Mouse (Mus musculus): ENCODE results near the gene Lrrc51. TPM values are rescaled to one million over a fixed set of nuclear protein-coding genes. Genes with fewer than 3 reads are reported as not detected.
A peak's percentile ranks its signal among the peaks of the same experiment; 100 is the strongest.
"Not testable (repeated sequence)": the region's sequence is repeated elsewhere in the genome, so short reads cannot be mapped to it uniquely, and the experiment has no call there.

Lrrc51 gene
- polyA plus RNA-seq, 1 experiment: 2.5 TPM

GRCm38 (mm10) chr7:101956911-101957310, 23.2 kb upstream of the Lrrc51 start:
- Histone ChIP-seq H3K4me3 (ENCODE audit: extremely low read depth, insufficient read depth, insufficient read length) (no peak overlapping the region), H3K4me1 (ENCODE audit: control insufficient read depth, insufficient read depth, insufficient read length) (peaks cover 10% of the 10 kb centered on the region; the same call in 1 of the 2 replicates), H3K36me3 (ENCODE audit: control insufficient read depth, insufficient read depth, low read length) (no peaks in the 10 kb centered on the region), H3K27ac (ENCODE audit: insufficient read depth, low read length) (no peak overlapping the region), H3K27me3 (ENCODE audit: control insufficient read depth, insufficient read depth, low read length) (no peaks in the 10 kb centered on the region)
- TF ChIP-seq CTCF (IDR thresholded peaks at IDR 0.05; ENCODE audit: extremely low read depth, insufficient read depth, insufficient read length, insufficient replicate concordance): no peak
- no peak for TF ChIP-seq POLR2A (IDR thresholded peaks at IDR 0.05; ENCODE audit: low read depth, low read length)
- WGBS: 87% methylated on average over 5 of the region's 5 CpGs
- DNase-seq (ENCODE audit: low read depth in 1 of 2, low spot score in 2 of 2): no peak

DNA sequence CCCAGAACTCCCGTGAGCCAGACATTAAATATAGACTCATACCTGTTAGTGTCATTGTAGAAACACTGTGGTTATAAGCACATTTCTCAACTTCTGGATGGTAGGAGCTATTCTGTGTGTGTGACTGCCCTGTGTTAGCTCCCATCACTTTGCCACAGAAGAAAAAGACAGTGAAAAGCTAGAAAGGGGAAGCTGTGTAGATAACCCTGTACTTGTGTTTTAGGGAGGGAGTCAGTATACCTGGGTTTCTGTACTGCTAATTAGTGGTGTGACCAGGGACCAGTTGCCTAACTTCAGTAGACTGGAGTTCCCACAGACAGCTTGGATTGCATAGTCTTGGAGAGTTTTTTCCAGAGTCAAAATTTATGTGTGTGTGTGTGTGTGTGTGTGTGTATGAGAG, 22.8 kb upstream of the Lrrc51 start:
- no peak for TF ChIP-seq POLR2A (IDR thresholded peaks at IDR 0.05; ENCODE audit: low read depth, low read length)
- Histone ChIP-seq H3K36me3 (ENCODE audit: control insufficient read depth, insufficient read depth, low read length) (no peaks in the 10 kb centered on the region), H3K4me1 (ENCODE audit: control insufficient read depth, insufficient read depth, insufficient read length) (peaks cover 10% of the 10 kb centered on the region; the same call in 1 of the 2 replicates), H3K27ac (ENCODE audit: insufficient read depth, low read length) (no peak overlapping the region), H3K27me3 (ENCODE audit: control insufficient read depth, insufficient read depth, low read length) (no peaks in the 10 kb centered on the region), H3K4me3 (ENCODE audit: extremely low read depth, insufficient read depth, insufficient read length) (no peak overlapping the region)
- no peak for DNase-seq (ENCODE audit: low read depth in 1 of 2, low spot score in 2 of 2)
- WGBS: 69% methylated on average over 1 of the region's 1 CpGs

GRCm38 (mm10) chr7:101955862-101956261, 22.2 kb upstream of the Lrrc51 start:
- WGBS: 82% methylated on average over 4 of the region's 4 CpGs
- TF ChIP-seq POLR2A (IDR thresholded peaks at IDR 0.05; ENCODE audit: low read depth, low read length) (no peak), CTCF (IDR thresholded peaks at IDR 0.05; ENCODE audit: extremely low read depth, insufficient read depth, insufficient read length, insufficient replicate concordance) (no peak)
- H3K4me3 ChIP-seq (ENCODE audit: extremely low read depth, insufficient read depth, insufficient read length): no peak overlapping the region
- peaks cover 10% of the 10 kb centered on the region; the same call in 1 of the 2 replicates for H3K4me1 ChIP-seq (ENCODE audit: control insufficient read depth, insufficient read depth, insufficient read length)
- H3K36me3 ChIP-seq (ENCODE audit: control insufficient read depth, insufficient read depth, low read length): no peaks in the 10 kb centered on the region
- no peak overlapping the region for H3K27ac ChIP-seq (ENCODE audit: insufficient read depth, low read length)
- no peaks in the 10 kb centered on the region for H3K27me3 ChIP-seq (ENCODE audit: control insufficient read depth, insufficient read depth, low read length)
- no peak for DNase-seq (ENCODE audit: low read depth in 1 of 2, low spot score in 2 of 2)

- H3K27ac ChIP-seq (ENCODE audit: insufficient read depth, low read length): no peak overlapping the region
- no peak for DNase-seq (ENCODE audit: low read depth in 1 of 2, low spot score in 2 of 2)
- no peak overlapping the region for H3K4me3 ChIP-seq (ENCODE audit: extremely low read depth, insufficient read depth, insufficient read length)
- WGBS: 51% methylated on average over 2 of the region's 2 CpGs
- peaks cover 10% of the 10 kb centered on the region; the same call in 1 of the 2 replicates for H3K4me1 ChIP-seq (ENCODE audit: control insufficient read depth, insufficient read depth, insufficient read length)
- H3K36me3 ChIP-seq (ENCODE audit: control insufficient read depth, insufficient read depth, low read length): no peaks in the 10 kb centered on the region
- no peaks in the 10 kb centered on the region for H3K27me3 ChIP-seq (ENCODE audit: control insufficient read depth, insufficient read depth, low read length)
- no peak for TF ChIP-seq POLR2A (IDR thresholded peaks at IDR 0.05; ENCODE audit: low read depth, low read length)
- no peak for TF ChIP-seq CTCF (IDR thresholded peaks at IDR 0.05; ENCODE audit: extremely low read depth, insufficient read depth, insufficient read length, insufficient replicate concordance)
Observed at GRCm38 (mm10) chr7:101955276-101955675, 21.6 kb upstream of the Lrrc51 start.

DNA sequence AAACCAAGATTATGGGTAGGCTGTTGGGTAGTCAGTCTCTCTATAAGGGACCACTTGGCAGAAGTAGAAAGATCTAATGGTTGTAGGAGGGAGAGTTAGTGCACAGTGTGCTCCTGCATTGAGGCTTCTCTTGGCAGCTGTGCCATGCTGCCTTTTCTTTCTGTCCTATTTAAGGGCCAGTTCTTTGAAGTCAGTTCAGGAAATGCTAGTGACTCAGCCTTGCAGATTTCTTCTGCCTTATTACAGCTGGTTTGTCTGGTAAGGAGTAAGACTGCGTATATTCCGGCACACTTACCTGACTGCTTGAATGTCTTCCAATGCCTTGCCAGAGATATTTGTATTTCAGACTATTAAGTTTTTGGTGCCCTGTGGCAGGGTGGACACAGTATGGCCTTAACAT, 20.5 kb upstream of the Lrrc51 start:
- H3K4me3 ChIP-seq (ENCODE audit: extremely low read depth, insufficient read depth, insufficient read length): no peak overlapping the region
- 48% methylated on average over 2 of the region's 2 CpGs for WGBS
- H3K27me3 ChIP-seq (ENCODE audit: control insufficient read depth, insufficient read depth, low read length): no peaks in the 10 kb centered on the region
- no peaks in the 10 kb centered on the region for H3K36me3 ChIP-seq (ENCODE audit: control insufficient read depth, insufficient read depth, low read length)
- H3K4me1 ChIP-seq (ENCODE audit: control insufficient read depth, insufficient read depth, insufficient read length): peaks cover 12% of the 10 kb centered on the region
- no peak for TF ChIP-seq CTCF (IDR thresholded peaks at IDR 0.05; ENCODE audit: extremely low read depth, insufficient read depth, insufficient read length, insufficient replicate concordance)
- TF ChIP-seq POLR2A (IDR thresholded peaks at IDR 0.05; ENCODE audit: low read depth, low read length): no peak
- no peak for DNase-seq (ENCODE audit: low read depth in 1 of 2, low spot score in 2 of 2)
- no peak overlapping the region for H3K27ac ChIP-seq (ENCODE audit: insufficient read depth, low read length)

- Histone ChIP-seq H3K36me3 (ENCODE audit: control insufficient read depth, insufficient read depth, low read length) (no peaks in the 10 kb centered on the region), H3K27ac (ENCODE audit: insufficient read depth, low read length) (no peak overlapping the region), H3K4me3 (ENCODE audit: extremely low read depth, insufficient read depth, insufficient read length) (no peak overlapping the region), H3K27me3 (ENCODE audit: control insufficient read depth, insufficient read depth, low read length) (no peaks in the 10 kb centered on the region), H3K4me1 (ENCODE audit: control insufficient read depth, insufficient read depth, insufficient read length) (peaks cover 12% of the 10 kb centered on the region)
- no peak for DNase-seq (ENCODE audit: low read depth in 1 of 2, low spot score in 2 of 2)
- WGBS: 23% methylated on average over 2 of the region's 2 CpGs
- TF ChIP-seq CTCF (IDR thresholded peaks at IDR 0.05; ENCODE audit: extremely low read depth, insufficient read depth, insufficient read length, insufficient replicate concordance) (no peak), POLR2A (IDR thresholded peaks at IDR 0.05; ENCODE audit: low read depth, low read length) (no peak)
Observed at GRCm38 (mm10) chr7:101952098-101952497, 18.4 kb upstream of the Lrrc51 start.

- no peak for DNase-seq (ENCODE audit: low read depth in 1 of 2, low spot score in 2 of 2)
- H3K27me3 ChIP-seq (ENCODE audit: control insufficient read depth, insufficient read depth, low read length): no peaks in the 10 kb centered on the region
- peaks cover 12% of the 10 kb centered on the region for H3K4me1 ChIP-seq (ENCODE audit: control insufficient read depth, insufficient read depth, insufficient read length)
- H3K27ac ChIP-seq (ENCODE audit: insufficient read depth, low read length): no peak overlapping the region
- 64% methylated on average over 1 of the region's 1 CpGs for WGBS
- H3K36me3 ChIP-seq (ENCODE audit: control insufficient read depth, insufficient read depth, low read length): no peaks in the 10 kb centered on the region
- no peak overlapping the region for H3K4me3 ChIP-seq (ENCODE audit: extremely low read depth, insufficient read depth, insufficient read length)
- TF ChIP-seq CTCF (IDR thresholded peaks at IDR 0.05; ENCODE audit: extremely low read depth, insufficient read depth, insufficient read length, insufficient replicate concordance): no peak
- no peak for TF ChIP-seq POLR2A (IDR thresholded peaks at IDR 0.05; ENCODE audit: low read depth, low read length)
Observed at GRCm38 (mm10) chr7:101951648-101952047, 18.0 kb upstream of the Lrrc51 start.

- DNase-seq (ENCODE audit: low read depth in 1 of 2, low spot score in 2 of 2): peak in 1 of 2 experiments; percentile 32
- H3K4me3 ChIP-seq (ENCODE audit: extremely low read depth, insufficient read depth, insufficient read length); H3K4me1 ChIP-seq (ENCODE audit: control insufficient read depth, insufficient read depth, insufficient read length); H3K27me3 ChIP-seq (ENCODE audit: control insufficient read depth, insufficient read depth, low read length); H3K36me3 ChIP-seq (ENCODE audit: control insufficient read depth, insufficient read depth, low read length): not testable (repeated sequence)
- H3K27ac ChIP-seq (ENCODE audit: insufficient read depth, low read length): peak overlapping the region; percentile 67
- 32% methylated on average over 5 of the region's 5 CpGs for WGBS
Observed at GRCm38 (mm10) chr7:101949008-101949407, 15.3 kb upstream of the Lrrc51 start.
